Mouse (Mus musculus): ENCODE measurements around the gene Emilin3.
"Not testable (repeated sequence)": the region's sequence is repeated elsewhere in the genome, so short reads cannot be mapped to it uniquely, and the experiment has no call there.

Emilin3 gene

GRCm38 (mm10) chr2:160912231-160912671 lies at the start of gene Emilin3:
Gene Emilin3 (minus strand): TSS chr2:160912328.
- DNase-seq: no peak

DNA sequence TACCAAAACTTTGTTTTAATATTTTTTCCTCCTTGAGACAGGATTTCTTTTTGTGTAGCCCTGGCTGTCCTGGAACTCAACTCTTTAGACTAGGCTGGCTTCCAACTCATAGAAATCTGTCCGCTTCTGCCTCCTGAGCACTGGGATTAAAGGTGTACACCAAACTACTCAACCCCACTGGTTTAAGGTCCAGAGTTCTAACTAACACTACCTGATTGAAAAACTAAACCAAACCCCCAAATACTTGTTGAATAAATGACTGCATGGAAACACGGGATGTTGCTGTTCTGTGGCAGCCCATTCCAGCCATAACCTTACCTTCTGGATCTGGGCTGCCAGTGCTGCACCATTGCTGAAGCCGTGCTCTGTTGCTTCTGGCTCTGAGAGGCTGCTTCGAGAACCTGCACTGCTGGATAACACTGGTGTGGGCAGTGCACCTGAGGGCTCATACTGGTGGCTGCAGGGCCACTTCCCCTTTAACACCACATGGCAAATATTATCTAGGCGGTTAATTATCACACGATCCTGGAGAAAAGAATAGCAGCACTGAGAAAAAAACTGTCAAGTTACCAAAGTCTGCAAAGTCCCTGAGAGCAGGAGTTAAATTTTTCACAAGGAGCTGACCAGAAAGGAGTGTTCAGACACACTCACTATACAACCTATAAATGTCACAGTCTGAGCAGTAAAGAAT lies 49.0 kb upstream of the Emilin3 start:
- DNase-seq: peak; percentile 54 to 73

- no peak for DNase-seq
Measured at GRCm38 (mm10) chr2:160959901-160960300, 47.8 kb upstream of the Emilin3 start.

DNA sequence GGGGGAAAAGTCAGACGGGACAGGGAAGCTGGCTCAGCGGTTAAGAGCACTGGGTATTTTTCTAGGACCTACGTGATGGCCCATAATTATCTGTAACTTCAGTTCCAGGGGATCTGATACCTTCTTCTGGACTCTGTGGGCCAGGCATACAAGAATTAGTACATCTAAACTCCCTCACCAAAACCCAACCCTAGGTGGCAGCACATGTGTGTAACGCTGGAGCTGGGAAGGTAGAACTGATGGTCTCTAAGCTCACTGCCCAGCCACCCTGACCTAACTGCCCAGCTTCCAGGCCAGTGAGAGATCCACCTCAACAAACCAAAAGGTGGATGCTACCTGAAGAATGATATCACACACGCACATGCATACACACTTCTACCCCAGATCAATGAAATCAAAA lies 46.6 kb upstream of the Emilin3 start:
- peak; percentile 30 to 76 for DNase-seq

DNA sequence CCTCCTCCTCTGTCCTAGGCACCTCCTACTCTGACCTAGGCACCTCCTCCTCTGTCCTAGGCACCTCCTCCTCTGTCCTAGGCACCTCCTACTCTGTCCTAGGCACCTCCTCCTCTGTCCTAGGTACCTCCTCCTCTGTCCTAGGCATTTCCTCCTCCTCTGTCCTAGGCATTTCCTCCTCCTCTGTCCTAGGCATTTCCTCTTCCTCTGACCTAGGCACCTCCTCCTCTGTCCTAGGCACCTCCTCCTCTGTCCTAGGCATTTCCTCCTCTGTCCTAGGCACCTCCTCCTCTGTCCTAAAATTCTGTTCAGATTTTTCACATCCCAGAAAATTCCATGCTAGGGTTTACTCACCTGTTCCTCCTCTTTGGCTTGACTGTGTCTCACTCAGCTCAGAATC lies 45.7 kb upstream of the Emilin3 start:
- not testable (repeated sequence) for DNase-seq

DNA sequence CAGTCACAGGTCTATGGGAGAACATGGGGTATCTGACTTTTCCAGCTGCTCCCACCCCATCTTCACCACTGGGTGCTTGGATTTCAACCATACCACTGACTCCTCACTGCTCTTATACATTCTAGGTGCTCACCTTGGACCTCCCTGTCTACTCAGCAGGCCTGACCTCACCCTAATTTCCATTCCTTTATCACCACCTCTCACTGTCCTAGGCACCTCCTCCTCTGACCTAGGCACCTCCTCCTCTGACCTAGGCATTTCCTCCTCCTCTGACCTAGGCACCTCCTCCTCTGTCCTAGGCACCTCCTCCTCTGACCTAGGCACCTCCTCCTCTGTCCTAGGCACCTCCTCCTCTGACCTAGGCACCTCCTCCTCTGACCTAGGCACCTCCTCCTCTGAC lies 45.2 kb upstream of the Emilin3 start:
- not testable (repeated sequence) for DNase-seq

- DNase-seq: no peak
Measured at GRCm38 (mm10) chr2:160955331-160955730, 43.2 kb upstream of the Emilin3 start.

DNA sequence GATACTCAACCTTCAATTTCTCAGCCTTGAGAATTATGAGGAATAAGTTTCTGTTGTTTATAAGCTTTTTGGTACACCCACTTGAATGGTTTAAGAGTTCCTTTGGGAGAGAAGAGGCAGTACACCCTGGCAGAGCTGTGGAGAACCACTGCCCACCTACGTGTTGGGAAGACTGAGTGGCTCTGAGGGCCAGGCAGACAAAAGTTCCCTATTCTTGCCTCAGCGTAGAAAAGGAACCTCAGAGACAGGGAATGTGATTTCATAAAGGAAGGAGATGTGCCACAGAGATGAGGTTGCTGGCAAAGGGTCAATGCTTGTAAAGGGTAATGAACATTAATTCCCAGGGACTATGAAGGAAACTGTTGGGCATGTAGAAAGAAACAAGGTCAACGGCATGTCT lies 42.4 kb upstream of the Emilin3 start:
- DNase-seq: no peak

- DNase-seq: no peak
Measured at GRCm38 (mm10) chr2:160953131-160953873, 41.2 kb upstream of the Emilin3 start.

DNA sequence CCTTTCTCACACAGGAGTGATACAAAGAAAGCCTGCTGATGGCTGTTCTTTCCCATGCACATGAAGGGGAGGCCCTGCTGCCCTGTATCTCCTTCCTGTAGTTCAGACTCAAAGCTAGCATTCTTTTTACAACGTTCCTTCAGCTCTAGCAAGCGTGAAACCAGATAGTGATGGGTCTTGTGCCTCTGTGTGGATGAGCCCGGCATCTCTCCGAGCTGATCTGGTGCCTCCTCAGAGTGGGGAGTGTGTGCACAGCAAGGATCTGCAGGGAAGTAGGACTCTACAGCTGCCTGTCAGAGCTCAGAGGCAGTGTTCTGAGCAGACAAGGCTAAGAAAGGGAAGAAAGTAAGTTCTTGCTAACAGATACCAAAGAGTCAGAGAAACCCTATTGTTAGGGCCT lies 39.5 kb upstream of the Emilin3 start:
- DNase-seq: no peak

GRCm38 (mm10) chr2:160942443-160942842 lies 30.3 kb upstream of the Emilin3 start:
- no peak for DNase-seq

GRCm38 (mm10) chr2:160940930-160941709 lies 29.0 kb upstream of the Emilin3 start:
- DNase-seq: no peak

DNA sequence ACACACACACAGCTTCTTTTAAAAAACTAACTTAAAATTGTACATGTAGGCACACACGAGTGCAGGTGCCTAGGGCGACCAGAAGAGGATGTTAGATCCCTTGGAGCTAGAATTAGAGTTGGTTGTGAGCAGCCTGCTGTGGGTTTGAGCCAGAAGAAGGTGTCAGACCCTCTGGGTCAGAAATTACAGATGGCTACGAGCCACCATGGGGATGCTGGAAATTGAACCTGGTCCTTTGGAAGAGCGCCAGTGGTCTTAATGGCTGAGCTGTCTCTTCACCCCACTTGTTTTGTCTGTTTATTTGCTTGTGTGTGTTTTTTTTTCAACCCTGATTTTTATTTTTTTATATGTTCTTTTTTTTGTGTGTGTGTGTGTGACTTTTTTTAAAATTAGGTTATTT lies 22.3 kb upstream of the Emilin3 start:
- DNase-seq: no peak

DNA sequence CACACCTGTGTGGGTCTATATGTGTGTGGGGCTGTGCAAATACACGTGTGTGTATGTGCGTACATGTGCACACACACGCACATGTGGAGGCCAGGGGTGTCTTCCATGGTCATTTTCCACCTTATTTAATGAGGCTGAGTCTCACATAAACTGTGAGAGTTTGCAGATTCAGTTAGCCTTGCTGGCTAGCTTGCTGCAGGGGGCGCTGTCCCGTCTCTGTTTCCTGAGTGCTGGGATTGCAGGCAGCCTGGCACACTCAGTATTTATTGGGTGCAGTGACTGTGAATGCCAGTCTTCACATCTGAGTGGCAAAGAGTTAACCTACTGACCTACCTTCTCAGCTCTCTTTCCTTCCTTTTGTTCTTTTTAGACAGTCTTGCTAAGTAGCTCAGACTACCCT lies 21.8 kb upstream of the Emilin3 start:
- DNase-seq: no peak

- DNase-seq: no peak
Measured at GRCm38 (mm10) chr2:160932981-160933380, 20.9 kb upstream of the Emilin3 start.

- no peak for DNase-seq
Measured at GRCm38 (mm10) chr2:160932325-160932724, 20.2 kb upstream of the Emilin3 start.

DNA sequence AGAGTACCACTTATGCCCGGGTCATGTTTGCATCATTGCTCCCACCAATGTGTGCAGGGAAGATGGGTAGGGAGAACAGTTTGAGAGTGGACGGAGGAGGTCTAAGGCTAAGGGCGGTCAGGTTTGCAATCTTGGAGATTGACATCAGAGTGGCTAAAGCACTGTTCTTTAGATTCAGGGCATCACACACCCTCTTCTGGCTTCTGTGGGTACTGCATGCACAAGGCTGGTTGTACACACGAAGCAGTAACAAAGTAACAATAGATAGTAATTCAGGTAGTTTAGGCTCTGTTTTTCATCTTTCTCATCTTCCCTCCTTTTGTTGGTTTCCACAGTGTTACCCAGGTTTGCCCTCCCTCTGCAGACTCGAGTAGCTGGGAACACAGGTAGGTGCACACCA lies 19.2 kb upstream of the Emilin3 start:
- DNase-seq: no peak

GRCm38 (mm10) chr2:160925203-160925602 lies 13.1 kb upstream of the Emilin3 start:
- no peak for DNase-seq

DNA sequence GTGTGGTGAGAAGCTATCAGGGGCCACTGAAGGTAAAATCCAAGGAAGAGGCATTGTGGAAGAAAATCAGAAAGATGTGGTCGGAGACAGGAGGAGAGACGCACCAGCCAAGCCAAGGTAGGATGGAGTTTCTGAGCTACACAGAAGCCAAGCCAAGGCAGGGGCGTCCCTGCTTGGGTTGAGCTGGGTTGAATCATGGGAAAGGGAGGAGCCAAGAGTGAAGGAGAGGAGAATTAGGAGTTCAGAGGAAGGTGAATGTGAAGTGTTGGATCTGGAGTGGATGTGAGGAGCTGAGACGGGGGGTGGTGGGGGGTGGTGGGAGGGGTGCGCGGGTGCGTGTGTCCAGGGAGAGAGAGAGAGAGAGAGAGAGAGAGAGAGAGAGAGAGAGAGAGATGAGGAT lies 9.2 kb upstream of the Emilin3 start:
- DNase-seq: no peak

- DNase-seq: no peak
Measured at GRCm38 (mm10) chr2:160918930-160919215, 6.7 kb upstream of the Emilin3 start.

DNA sequence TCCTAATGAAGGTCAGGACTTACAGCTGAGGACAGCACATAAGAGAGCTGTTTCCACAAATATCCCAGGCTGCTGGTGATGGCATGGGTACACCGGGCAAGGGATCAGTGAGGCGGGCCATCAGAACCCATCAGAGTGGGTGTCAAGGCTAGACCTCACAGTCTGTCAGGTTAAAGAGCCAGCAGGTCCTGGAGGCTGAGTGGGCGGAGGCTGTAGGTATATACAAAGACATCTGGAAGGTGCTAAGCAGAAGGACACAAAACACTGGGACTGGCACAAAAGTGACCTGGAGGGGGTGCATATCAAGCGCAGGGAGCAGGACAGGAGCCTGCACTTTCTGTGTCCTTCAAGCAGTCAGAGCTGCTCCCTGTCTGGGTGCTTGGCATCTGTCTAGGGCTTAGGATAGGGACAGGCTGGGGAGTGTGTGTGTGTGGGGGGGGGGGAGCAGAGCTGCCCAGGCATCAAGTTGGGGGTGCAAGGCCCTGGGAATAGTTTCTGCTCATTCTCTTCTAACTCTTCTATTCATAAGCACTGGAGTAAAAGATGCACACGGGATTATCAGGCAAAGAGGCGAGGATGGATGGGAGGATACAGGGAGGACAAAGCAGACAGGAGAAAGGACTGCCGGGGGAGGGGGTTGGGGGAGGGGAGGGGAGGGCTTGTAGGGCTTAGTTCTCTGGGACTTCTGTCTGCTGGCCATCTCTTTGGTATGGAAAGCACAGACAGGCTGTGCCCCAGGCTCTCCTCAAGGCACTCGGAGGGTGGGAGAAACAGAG lies 6.2 kb upstream of the Emilin3 start:
- no peak for DNase-seq

DNA sequence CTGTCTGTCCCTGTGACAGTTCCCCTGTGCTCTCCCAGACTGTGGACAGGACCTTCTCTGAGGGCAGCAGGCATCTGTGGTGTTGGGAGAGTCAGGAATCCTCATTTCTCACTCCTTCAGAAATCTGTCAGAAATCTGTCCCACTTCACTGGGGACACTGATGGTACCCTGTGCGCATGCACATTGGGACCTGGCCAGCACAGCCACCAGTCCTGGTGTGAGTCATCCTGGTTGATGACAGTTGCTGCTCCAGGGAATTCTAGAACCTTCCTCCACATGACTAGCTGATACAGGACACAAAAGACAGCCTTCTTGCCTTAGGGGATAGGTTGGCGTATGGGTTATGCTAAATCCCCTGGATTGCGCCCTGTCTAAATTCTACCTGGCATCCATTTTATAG lies 5.2 kb upstream of the Emilin3 start:
- no peak for DNase-seq

DNA sequence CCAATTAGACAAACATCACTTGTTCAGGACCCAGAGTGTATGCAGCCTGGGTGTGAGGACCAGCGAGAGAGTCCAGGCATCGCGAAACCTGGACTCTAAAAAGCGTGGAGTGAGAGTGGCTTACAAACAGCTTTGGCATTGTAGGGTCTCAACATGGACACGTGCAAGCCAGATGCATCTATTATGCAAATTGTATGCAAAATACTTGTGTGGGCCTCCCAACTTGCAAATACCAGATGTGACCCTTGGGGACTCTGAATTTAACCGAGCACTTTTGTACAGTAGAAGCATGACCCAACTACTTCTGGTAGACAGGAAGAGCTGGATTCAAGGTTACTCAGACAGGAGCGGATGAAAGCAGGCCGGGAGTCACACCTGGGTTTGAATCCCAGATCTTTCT lies 4.6 kb upstream of the Emilin3 start:
- no peak for DNase-seq

Measured in kidney, adult 8-10 months (tissue).